Mouse (Mus musculus): Measurements from ENCODE around the gene Gm5624. TPM values are rescaled to one million over a fixed set of nuclear protein-coding genes. Genes with fewer than 3 reads are reported as not detected.

Gm5624 gene
- total RNA-seq (2023), result not detected

GRCm38 (mm10) chr14:44627737-44628136 lies at the start of gene Gm5624:
Gene Gm5624, minus strand, starts transcription at chr14:44627938.

GRCm38 (mm10) chr14:44582853-44583252 lies 44.9 kb downstream of the Gm5624 start, which contains the start of gene Gm8247:
Gene Gm8247, plus strand, starts transcription at chr14:44583153.

GRCm38 (mm10) chr14:44517976-44518375 lies 109.8 kb downstream of the Gm5624 start, which contains the start of gene Gm17093:
Gene Gm17093, plus strand, starts transcription at chr14:44518276.

Other genes starting within 250 kb of the Gm5624 start
- not detected for gene Gm3371, start 217.2 kb downstream of the Gm5624 start, total RNA-seq (2023)
- gene Gm8232, start 194.3 kb downstream of the Gm5624 start, total RNA-seq (2023), result not detected
- not detected for gene BC061237, start 135.5 kb downstream of the Gm5624 start, total RNA-seq (2023)
- not detected for gene Gm17093, start 109.7 kb downstream of the Gm5624 start, total RNA-seq (2023)
- not detected for gene Gm8247, start 44.8 kb downstream of the Gm5624 start, total RNA-seq (2023)
- not detected for gene Gm8257, start 78.5 kb upstream of the Gm5624 start, total RNA-seq (2023)
- gene Gm8267, start 122.4 kb upstream of the Gm5624 start, total RNA-seq (2023), result not detected
- not detected for gene Ptgdr, start 231.4 kb upstream of the Gm5624 start, total RNA-seq (2023)